Mouse (Mus musculus) kidney, embryonic 16.5 days (tissue): Measurements from ENCODE around the gene Hkdc1. TPM values are rescaled to one million over a fixed set of nuclear protein-coding genes. Genes with fewer than 3 reads are reported as not detected.
A peak's percentile ranks its signal among the peaks of the same experiment; 100 is the strongest.

ENCODE experiments used
- ATAC-seq: fragments of 200-750 bp; cut with Nextera tagmentation; 2 replicates; pipeline ENCODE4 v1.8.0; 2017; ENCODE audit warnings: moderate TSS enrichment; ENCODE audit not compliant: low FRiP score, low TSS enrichment
- H3K27ac ChIP-seq: fragments of 300-500 bp; sonication (generic); 2 replicates; pipeline ENCODE4 v1.5.1; 2014; ENCODE audit warnings: low read length
- H3K27me3 ChIP-seq: fragments of 300-500 bp; sonication (generic); 2 replicates; pipeline ENCODE4 v1.6.1; 2014; ENCODE audit warnings: low read length, control low read depth, mixed read lengths; ENCODE audit not compliant: insufficient read depth
- H3K36me3 ChIP-seq: fragments of 300-500 bp; sonication (generic); 2 replicates; pipeline ENCODE4 v1.6.1; 2014; ENCODE audit warnings: low read length, control low read depth, mixed read lengths; ENCODE audit not compliant: insufficient read depth
- H3K4me1 ChIP-seq: fragments of 300-500 bp; sonication (generic); 2 replicates; pipeline ENCODE4 v1.6.1; 2014; ENCODE audit warnings: low read length, control low read depth, mixed read lengths; ENCODE audit not compliant: insufficient read depth
- H3K4me2 ChIP-seq: fragments of 300-500 bp; sonication (generic); replicated peaks from 2 replicates; pipeline ENCODE4 v1.6.1; 2014; ENCODE audit warnings: low read depth, low read length
- H3K4me3 ChIP-seq: fragments of 300-500 bp; sonication (generic); 2 replicates; pipeline ENCODE4 v1.5.1; 2014; ENCODE audit warnings: mild to moderate bottlenecking, low read length
- H3K9ac ChIP-seq: fragments of 300-500 bp; sonication (generic); replicated peaks from 2 replicates; pipeline ENCODE4 v1.6.1; 2014; ENCODE audit warnings: low read length
- H3K9me3 ChIP-seq: fragments of 300-500 bp; sonication (generic); 2 replicates; pipeline ENCODE4 v1.6.1; 2016; ENCODE audit warnings: low read length, control low read depth
- WGBS: fragments of 180-500 bp; shearing (Covaris S2); extraction: QIAGEN DNeasy Blood & Tissue Kit; methylation state at CpG from one replicate; pipeline ENCODE4 v1.1.7; 2014; 5-methylcytosine and 5-hydroxymethylcytosine counted together
- polyA plus RNA-seq: library from polyadenylated mRNA; unstranded; fragments of >200 nt; fragmentation: Nextera tagmentation; extraction: Ambion mirVana; gene quantifications from 2 replicates; pipeline ENCODE4 v1.2.1, GENCODE M21; 2015

Hkdc1 gene
- polyA plus RNA-seq, 1 experiment from 2014 or later = 4.0 TPM

DNA sequence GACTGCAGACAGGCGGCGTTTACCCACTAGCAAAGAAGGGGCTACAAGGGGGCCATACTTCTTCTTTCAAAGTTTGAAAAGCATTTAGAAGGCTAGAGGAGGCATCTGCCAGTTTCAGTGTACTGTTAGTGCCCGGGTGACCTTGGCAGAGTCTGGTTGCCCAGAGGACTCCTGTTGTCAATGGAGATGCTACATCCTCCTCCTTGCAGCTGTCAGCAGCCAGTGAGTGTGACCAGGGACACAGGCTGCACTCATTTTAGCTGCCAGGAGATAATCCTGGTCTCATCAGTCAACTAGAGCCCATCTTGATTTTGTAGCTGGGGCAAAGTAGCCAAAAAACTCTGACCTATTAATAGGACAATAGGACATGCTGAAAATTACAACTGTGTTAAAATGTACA lies 1.2 kb downstream of the Hkdc1 start:
- Histone ChIP-seq H3K9me3 (no peaks in the 10 kb centered on the region), H3K9ac (no peak overlapping the region), H3K27ac (no peak overlapping the region), H3K4me3 (no peak overlapping the region), H3K27me3 (no peaks in the 10 kb centered on the region), H3K4me2 (no peak overlapping the region), H3K36me3 (no peaks in the 10 kb centered on the region), H3K4me1 (no peaks in the 10 kb centered on the region)
- 92% methylated on average over 3 of the region's 3 CpGs for WGBS
- no peak for ATAC-seq

DNA sequence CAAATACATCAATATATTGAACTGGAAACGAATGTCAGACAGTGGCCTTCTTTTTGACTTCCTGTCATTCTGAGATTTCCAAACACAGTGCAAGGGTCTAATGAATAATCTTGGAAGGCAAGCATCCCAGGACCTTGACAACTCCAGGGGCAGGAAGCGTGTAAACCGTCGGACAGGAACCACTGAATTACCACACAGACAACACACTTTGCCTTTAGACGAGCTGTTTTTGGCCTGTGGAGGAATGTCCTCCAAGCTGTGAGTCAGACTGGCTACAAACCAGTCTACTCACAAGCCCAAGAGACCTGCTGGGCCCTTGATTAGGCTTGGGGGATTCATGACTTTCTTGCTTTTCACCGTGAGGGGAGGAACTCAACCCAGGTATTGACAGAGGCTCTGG lies 1.9 kb downstream of the Hkdc1 start:
- H3K27me3 ChIP-seq = no peaks in the 10 kb centered on the region
- ATAC-seq = no peak
- no peak overlapping the region for H3K27ac ChIP-seq
- no peak overlapping the region for H3K9ac ChIP-seq
- 54% methylated on average over 6 of the region's 6 CpGs for WGBS
- H3K4me3 ChIP-seq = no peak overlapping the region
- H3K36me3 ChIP-seq = no peaks in the 10 kb centered on the region
- H3K4me1 ChIP-seq = no peaks in the 10 kb centered on the region
- no peaks in the 10 kb centered on the region for H3K9me3 ChIP-seq
- no peak overlapping the region for H3K4me2 ChIP-seq

DNA sequence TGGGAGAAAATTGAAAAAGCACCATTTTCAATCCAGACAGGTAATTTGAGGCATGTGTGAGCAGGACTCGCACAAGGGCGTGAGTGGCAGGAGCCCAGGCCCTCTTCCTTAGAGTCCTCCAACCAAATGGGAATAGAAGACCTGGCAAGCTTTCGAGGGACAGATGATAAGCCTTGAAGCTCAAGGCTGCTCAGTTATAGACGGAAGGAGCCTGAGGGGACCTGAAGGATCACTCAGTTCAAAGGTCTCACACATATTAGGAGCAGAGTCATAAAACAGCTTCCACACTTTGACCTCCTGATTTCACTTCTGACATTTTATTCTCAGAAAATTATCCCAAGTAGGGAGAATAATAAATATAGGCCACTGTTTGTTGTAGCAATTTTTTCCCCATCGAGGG lies 2.9 kb downstream of the Hkdc1 start:
- WGBS = 79% methylated on average over 5 of the region's 5 CpGs
- Histone ChIP-seq H3K27ac (no peak overlapping the region), H3K36me3 (no peaks in the 10 kb centered on the region), H3K27me3 (no peaks in the 10 kb centered on the region), H3K4me1 (peaks cover under 1% of the 10 kb centered on the region; the same call in 1 of the 2 replicates), H3K9ac (no peak overlapping the region), H3K4me3 (no peak overlapping the region), H3K9me3 (no peaks in the 10 kb centered on the region), H3K4me2 (no peak overlapping the region)
- no peak for ATAC-seq

DNA sequence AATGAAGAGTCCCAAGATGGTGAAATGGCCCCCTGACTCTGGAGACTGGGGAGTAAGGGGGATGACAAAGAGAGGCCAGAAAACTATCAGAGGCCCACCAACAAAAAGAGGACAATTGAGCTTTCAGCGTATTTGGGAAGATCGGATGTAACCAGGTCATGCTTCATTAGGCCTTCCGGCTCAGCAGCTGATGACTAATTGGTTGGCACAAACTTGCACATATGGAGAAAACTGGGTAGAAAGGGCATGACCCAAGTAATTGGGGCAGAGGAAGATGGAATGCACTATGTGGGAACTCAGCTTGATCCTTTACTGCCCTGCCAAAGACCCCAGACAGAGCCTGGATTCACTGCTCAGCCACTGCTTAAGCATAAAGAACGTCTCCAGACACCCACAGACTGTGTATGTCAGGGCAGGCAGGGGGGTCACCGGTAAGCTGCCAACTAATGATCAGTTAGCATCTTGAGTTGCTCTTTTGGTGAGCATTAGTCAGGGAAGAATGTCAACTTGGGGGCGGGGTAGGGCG lies 3.4 kb downstream of the Hkdc1 start:
- H3K9ac ChIP-seq = no peak overlapping the region
- H3K4me1 ChIP-seq = peaks cover 3% of the 10 kb centered on the region; the same call in 1 of the 2 replicates
- no peaks in the 10 kb centered on the region for H3K9me3 ChIP-seq
- H3K4me2 ChIP-seq = no peak overlapping the region
- H3K27me3 ChIP-seq = no peaks in the 10 kb centered on the region
- WGBS = 50% methylated on average over 7 of the region's 7 CpGs
- H3K36me3 ChIP-seq = no peaks in the 10 kb centered on the region
- no peak overlapping the region for H3K4me3 ChIP-seq
- no peak for ATAC-seq
- no peak overlapping the region for H3K27ac ChIP-seq

DNA sequence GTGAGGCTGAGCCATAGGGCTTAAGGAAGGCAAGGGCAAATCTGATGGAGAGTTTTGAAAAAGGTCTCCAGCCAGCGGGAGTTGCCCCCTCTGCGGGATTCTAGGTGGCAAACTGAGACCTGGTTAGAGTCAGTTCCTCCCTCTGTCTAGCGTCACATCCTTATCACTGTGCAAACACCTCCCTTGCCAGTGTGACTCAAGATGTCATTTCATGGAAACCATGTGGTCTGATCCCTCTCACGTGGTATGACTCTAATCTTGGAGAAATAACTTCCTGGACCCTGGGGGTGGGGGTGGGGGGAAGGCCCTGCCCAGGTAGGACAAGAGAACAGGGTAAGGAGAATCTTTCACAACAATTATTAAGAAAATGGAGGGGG lies 8.7 kb downstream of the Hkdc1 start:
- Histone ChIP-seq H3K36me3 (no peaks in the 10 kb centered on the region), H3K9ac (no peak overlapping the region), H3K4me1 (peaks cover 12% of the 10 kb centered on the region), H3K27ac (peak overlapping the region; percentile 81), H3K4me2 (no peak overlapping the region), H3K4me3 (no peak overlapping the region), H3K27me3 (no peaks in the 10 kb centered on the region), H3K9me3 (no peaks in the 10 kb centered on the region)
- WGBS = 38% methylated on average over 4 of the region's 4 CpGs
- peak; percentile 36 for ATAC-seq

DNA sequence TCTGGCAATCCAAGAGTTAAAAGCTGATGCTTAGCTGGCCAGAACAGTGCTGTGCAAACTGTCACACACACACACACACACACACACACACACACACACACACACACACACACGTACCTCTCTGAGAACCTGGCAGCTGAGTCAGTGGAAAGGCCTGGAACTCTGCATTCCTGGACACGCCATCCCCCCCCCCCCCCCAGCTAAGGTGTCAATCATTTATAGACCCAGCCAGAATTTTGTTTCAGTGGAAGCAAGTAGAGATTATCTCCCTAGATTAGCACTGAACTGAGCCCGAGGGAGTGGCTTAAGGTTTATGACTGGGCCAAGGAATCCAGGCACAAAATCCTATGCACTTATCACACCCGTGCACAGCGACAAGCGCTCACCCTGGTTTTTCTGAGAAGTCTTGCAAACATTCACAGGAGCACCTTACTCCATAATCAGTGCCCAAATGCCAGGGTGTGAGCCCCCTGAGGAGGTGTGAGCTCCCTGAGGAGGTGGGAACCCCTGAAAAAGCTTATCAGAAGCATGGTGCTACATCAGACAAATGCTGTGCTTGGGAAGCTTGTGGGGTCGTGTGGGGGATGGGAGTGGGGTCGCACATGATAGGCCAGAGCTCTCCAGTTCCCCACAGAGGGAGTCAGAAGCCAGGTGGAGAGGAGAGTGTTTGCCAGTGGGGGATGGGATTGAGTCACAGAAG lies 9.2 kb downstream of the Hkdc1 start:
- Histone ChIP-seq H3K4me3 (no peak overlapping the region), H3K9ac (0 out of 2 replicates have a peak overlapping the region, but pooled peaks have one; percentile 7), H3K4me2 (no peak overlapping the region), H3K9me3 (no peaks in the 10 kb centered on the region), H3K4me1 (peaks cover 12% of the 10 kb centered on the region), H3K27ac (peak overlapping the region; percentile 81), H3K27me3 (no peaks in the 10 kb centered on the region), H3K36me3 (no peaks in the 10 kb centered on the region)
- WGBS = 14% methylated on average over 8 of the region's 8 CpGs
- peak; percentile 68 for ATAC-seq

DNA sequence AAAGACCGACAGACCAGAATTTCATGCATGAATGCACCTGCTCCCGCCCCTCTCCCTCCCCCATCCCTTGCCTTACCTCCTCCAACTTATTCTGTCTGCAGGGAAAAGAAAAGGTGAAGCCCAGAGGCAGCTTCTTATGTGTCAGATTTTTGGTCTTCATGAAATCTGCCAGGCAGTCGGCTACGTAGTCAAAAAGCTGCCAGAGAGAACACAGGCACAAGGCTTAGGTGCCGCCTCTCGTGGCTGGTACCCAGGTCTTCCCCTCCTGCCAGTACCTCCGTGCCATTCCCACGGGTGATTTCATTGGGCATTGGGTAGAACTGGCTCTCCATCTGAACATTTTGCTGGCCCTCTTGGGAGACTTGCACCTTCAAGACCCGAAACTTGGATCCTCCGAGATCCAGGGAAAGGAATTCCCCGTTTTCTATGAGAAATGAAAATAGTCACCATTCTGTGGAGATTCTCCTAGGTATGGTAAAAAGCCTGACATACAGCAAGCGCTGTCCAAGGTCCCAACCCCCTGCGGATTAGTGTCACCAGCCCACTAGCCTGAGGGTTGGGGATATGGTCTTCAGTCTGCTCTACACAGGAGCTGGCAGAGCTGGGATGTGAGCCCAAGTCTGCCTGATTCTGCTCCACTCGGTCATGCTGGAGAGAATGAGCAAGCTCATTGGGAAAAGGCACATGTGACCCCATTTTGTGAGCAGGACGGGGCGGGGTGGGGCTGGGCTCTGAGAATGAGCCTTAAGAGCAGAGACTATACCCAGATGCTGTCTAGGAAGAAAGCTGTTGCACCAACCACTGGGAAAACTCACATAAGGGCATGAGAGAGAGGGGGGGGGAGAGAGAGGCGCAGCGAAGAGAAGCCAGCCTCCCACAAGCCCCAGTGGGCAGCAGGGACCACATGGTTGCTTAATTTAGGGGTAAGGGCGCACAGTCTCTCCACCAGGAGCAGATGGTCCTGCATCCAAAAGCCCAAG lies 10.6 kb downstream of the Hkdc1 start:
- H3K4me2 ChIP-seq = no peak overlapping the region
- H3K36me3 ChIP-seq = no peaks in the 10 kb centered on the region
- peaks cover 12% of the 10 kb centered on the region for H3K4me1 ChIP-seq
- H3K4me3 ChIP-seq = no peak overlapping the region
- no peak for ATAC-seq
- H3K9ac ChIP-seq = no peak overlapping the region
- WGBS = 70% methylated on average over 19 of the region's 19 CpGs
- H3K9me3 ChIP-seq = no peaks in the 10 kb centered on the region
- H3K27me3 ChIP-seq = no peaks in the 10 kb centered on the region
- H3K27ac ChIP-seq = no peak overlapping the region

DNA sequence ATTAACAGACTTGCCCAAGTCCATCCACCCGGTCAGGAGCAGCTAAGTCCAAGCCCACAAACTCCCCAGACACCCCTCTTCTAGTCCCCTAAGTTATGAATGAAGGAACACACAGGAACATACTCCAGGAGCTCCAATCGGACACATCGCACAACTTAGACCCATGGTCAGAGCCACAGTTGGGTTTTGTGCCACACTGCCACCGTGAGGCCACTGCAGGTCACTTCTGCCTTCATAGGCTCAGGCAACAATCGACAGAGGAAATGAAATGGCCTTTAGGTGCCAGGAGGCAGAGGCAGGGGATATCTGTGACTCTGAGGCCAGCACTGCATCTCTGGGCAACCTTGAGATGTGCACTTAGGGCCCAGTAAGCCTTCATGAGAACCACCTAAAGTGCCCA lies 11.3 kb downstream of the Hkdc1 start:
- peaks cover 12% of the 10 kb centered on the region for H3K4me1 ChIP-seq
- H3K9ac ChIP-seq = no peak overlapping the region
- 7% methylated on average over 5 of the region's 5 CpGs for WGBS
- H3K4me3 ChIP-seq = no peak overlapping the region
- H3K9me3 ChIP-seq = no peaks in the 10 kb centered on the region
- ATAC-seq = peak; percentile 21; the same call in 1 of the 2 replicates
- no peak overlapping the region for H3K4me2 ChIP-seq
- no peak overlapping the region for H3K27ac ChIP-seq
- H3K27me3 ChIP-seq = no peaks in the 10 kb centered on the region
- no peaks in the 10 kb centered on the region for H3K36me3 ChIP-seq

DNA sequence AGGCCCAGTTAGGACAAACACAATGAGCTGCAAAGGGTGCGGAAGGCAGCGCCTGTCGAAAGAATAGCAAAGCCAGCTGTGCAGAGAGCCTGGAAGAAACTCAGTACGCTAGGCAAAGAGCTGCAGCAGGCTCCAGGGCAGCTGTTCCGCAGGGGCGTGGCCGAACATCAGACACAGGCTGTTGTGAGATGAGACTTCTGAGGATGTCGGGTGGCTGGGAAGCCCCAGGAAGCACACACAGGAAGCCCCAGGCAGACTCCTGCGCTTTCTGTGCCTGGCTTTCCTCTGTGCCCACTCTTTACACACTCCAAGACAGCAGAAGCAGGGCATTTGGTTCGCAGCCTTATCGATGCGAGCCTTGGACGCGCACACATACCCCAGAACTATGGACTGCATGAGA lies 17.4 kb downstream of the Hkdc1 start:
- H3K4me3 ChIP-seq = 0 out of 2 replicates have a peak overlapping the region, but pooled peaks have one; percentile 2
- no peaks in the 10 kb centered on the region for H3K9me3 ChIP-seq
- H3K27ac ChIP-seq = no peak overlapping the region
- H3K27me3 ChIP-seq = peaks cover 3% of the 10 kb centered on the region; the same call in 1 of the 2 replicates
- peak; percentile 64; the same call in 1 of the 2 replicates for ATAC-seq
- 32% methylated on average over 14 of the region's 14 CpGs for WGBS
- peak overlapping the region; percentile 16 for H3K4me2 ChIP-seq
- H3K36me3 ChIP-seq = no peaks in the 10 kb centered on the region
- H3K9ac ChIP-seq = no peak overlapping the region; the same call in 1 of the 2 replicates
- peaks cover 6% of the 10 kb centered on the region; the same call in 1 of the 2 replicates for H3K4me1 ChIP-seq
